ENCODE assay signal across 25 mouse cellular contexts in the genomic region with DNA sequence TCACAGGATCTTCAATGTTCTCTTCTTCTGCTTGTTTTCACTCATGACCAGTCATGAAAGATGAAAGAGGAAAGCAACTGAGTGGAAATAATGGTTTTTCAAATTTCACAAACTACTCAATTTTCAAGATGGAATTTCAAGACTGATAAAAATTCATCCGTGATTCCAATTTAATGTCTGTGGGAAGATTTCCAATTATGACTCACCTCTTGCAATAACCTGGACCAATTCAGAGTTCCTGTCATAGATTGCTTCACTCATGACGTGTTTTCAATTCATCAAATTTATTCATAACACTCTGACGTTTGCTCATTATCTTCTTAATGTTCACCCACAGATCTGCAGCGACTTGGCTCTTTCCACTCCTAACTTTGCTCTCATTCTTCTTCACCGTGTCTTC.
DNase-seq lines count a peak whose midpoint lies in the region; ATAC-seq and TF ChIP-seq lines count a peak whose summit lies in the region.
"Had no signal": no experiment of that assay in that cellular context is flagged by ENCODE, and none has a peak within 500 bp of the region (broad histone marks: within the 10 kb centered on the region; RNA-seq: fewer than 3 reads in every experiment).

No protein-coding gene starts in this region.

- no peak overlapping the region for H3K27ac ChIP-seq in hindbrain, embryonic 13.5 days
- no peak overlapping the region for H3K27ac ChIP-seq in cerebellum, adult 2 months (ENCODE audit: insufficient read depth, low read length)
- H3K27ac ChIP-seq: embryonic facial prominence, embryonic 10.5 days; embryonic facial prominence, embryonic 12.5 days; forebrain, embryonic 13.5 days; forebrain, embryonic 15.5 days had no signal

- no peak overlapping the region for H3K4me2 ChIP-seq in hindbrain, embryonic 13.5 days
- H3K4me2 ChIP-seq: embryonic facial prominence, embryonic 12.5 days; forebrain, embryonic 13.5 days; forebrain, embryonic 15.5 days had no signal

- no peak overlapping the region for H3K9ac ChIP-seq in hindbrain, embryonic 13.5 days
- H3K9ac ChIP-seq: embryonic facial prominence, embryonic 12.5 days; forebrain, embryonic 13.5 days; forebrain, embryonic 15.5 days; forebrain, postnatal 0 days had no signal

- no peak overlapping the region for H3K4me3 ChIP-seq in hindbrain, embryonic 13.5 days
- no peak overlapping the region for H3K4me3 ChIP-seq in cerebellum, adult 2 months (replicated peaks; ENCODE audit: insufficient read depth, low read depth, low read length)
- H3K4me3 ChIP-seq: embryonic facial prominence, embryonic 10.5 days; embryonic facial prominence, embryonic 12.5 days; forebrain, embryonic 13.5 days; forebrain, embryonic 15.5 days had no signal

- no peaks in the 10 kb centered on the region for H3K9me3 ChIP-seq in hindbrain, embryonic 13.5 days
- H3K9me3 ChIP-seq: embryonic facial prominence, embryonic 10.5 days; embryonic facial prominence, embryonic 12.5 days; forebrain, embryonic 13.5 days; forebrain, embryonic 15.5 days had no signal

- peak; percentile 61 for DNase-seq in 3T3-L1 (ENCODE audit: low read depth, low spot score)
- DNase-seq in Muller cell, postnatal 12 days (ENCODE audit: inconsistent ontology term): peak; percentile 89
- peak; percentile 16 for DNase-seq in brain, adult 2 months (ENCODE audit: low read depth, low spot score)
- DNase-seq in heart, adult 18-20 months: no peak
- DNase-seq in gastrocnemius, postnatal 10 days: no peak
- no peak for DNase-seq in cerebellum, adult 2 months
- DNase-seq: adrenal gland, adult 8-10 months; adrenal gland, postnatal 14 days; adrenal gland, postnatal 36 days; cerebellum, adult 11 months; cerebellum, adult 18-20 months; cerebellum, adult 9-10 months; cerebellum, postnatal 10 days; cerebellum, postnatal 25 days; forebrain, postnatal 0 days had no signal

- ATAC-seq in hindbrain, embryonic 13.5 days (ENCODE audit: low FRiP score): no peak
- ATAC-seq: activated CD4-positive, CD25-positive, alpha-beta regulatory T cell, adult 4 months; CD4-positive, CD25-positive, alpha-beta regulatory T cell, adult 4 months; forebrain, embryonic 13.5 days; forebrain, embryonic 15.5 days; forebrain, postnatal 0 days; Patski had no signal

- TF ChIP-seq POLR2A in cerebellum, adult 2 months (IDR thresholded peaks at IDR 0.05; ENCODE audit: borderline replicate concordance, insufficient read depth, low read length): no peak

- H3K4me1 ChIP-seq in hindbrain, embryonic 13.5 days (replicated peaks): no peaks in the 10 kb centered on the region
- H3K4me1 ChIP-seq in cerebellum, adult 2 months (ENCODE audit: control insufficient read depth, insufficient read depth, low read length): no peaks in the 10 kb centered on the region
- H3K4me1 ChIP-seq: embryonic facial prominence, embryonic 10.5 days; embryonic facial prominence, embryonic 12.5 days; forebrain, embryonic 13.5 days; forebrain, embryonic 15.5 days had no signal

- no peaks in the 10 kb centered on the region for H3K27me3 ChIP-seq in hindbrain, embryonic 13.5 days
- H3K27me3 ChIP-seq in cerebellum, adult 2 months (ENCODE audit: control insufficient read depth, insufficient read depth, low read length): no peaks in the 10 kb centered on the region
- H3K27me3 ChIP-seq: CH12.LX; embryonic facial prominence, embryonic 12.5 days; forebrain, embryonic 13.5 days; forebrain, embryonic 15.5 days; Patski had no signal

- TF ChIP-seq CTCF in cerebellum, adult 2 months (IDR thresholded peaks at IDR 0.05; ENCODE audit: borderline replicate concordance, insufficient read depth, low read depth, low read length): no peak

- no peaks in the 10 kb centered on the region for H3K36me3 ChIP-seq in hindbrain, embryonic 13.5 days
- H3K36me3 ChIP-seq: embryonic facial prominence, embryonic 10.5 days; embryonic facial prominence, embryonic 12.5 days; forebrain, embryonic 15.5 days; G1E had no signal

- WGBS in hindbrain, embryonic 13.5 days: 88% methylated on average over 5 of the region's 5 CpGs
- 60% methylated on average over 5 of the region's 5 CpGs for WGBS in cerebellum, adult 2 months

Comparison
In these comparisons a context has a peak if more than half of its experiments do, and no peak if none do; other contexts are left out.
1. DNase-seq: peak in 3T3-L1 (single experiment), Muller cell, postnatal 12 days (single experiment) and brain, adult 2 months (single experiment); none in heart, adult 18-20 months (0 of 2), gastrocnemius, postnatal 10 days (single experiment) and cerebellum, adult 2 months (0 of 2).